Mouse (Mus musculus) stomach, postnatal 0 days (tissue): Measurements from ENCODE around the gene Kcnh2. TPM values are rescaled to one million over a fixed set of nuclear protein-coding genes. Genes with fewer than 3 reads are reported as not detected.

ENCODE experiments used
- ATAC-seq: fragments of 200-750 bp; cut with Nextera tagmentation; 2 replicates; pipeline ENCODE4 v1.8.0; 2017; ENCODE audit not compliant: low FRiP score, low TSS enrichment
- DNase-seq: peaks from one replicate; pipeline ENCODE4 v3.0.0-alpha.2; 2016; ENCODE audit warnings: low spot score
- H3K27ac ChIP-seq: fragments of 300-500 bp; sonication (generic); replicated peaks from 2 replicates; pipeline ENCODE4 v1.5.1; 2014; ENCODE audit warnings: mild to moderate bottlenecking, control low read depth
- H3K27me3 ChIP-seq: fragments of 300-500 bp; sonication (generic); 2 replicates; pipeline ENCODE4 v1.6.1; 2014; ENCODE audit warnings: low read length; ENCODE audit not compliant: control insufficient read depth, insufficient read depth
- H3K36me3 ChIP-seq: fragments of 300-500 bp; sonication (generic); 2 replicates; pipeline ENCODE4 v1.6.1; 2014; ENCODE audit warnings: low read length, mixed read lengths; ENCODE audit not compliant: control insufficient read depth, insufficient read depth
- H3K4me1 ChIP-seq: fragments of 300-500 bp; sonication (generic); replicated peaks from 2 replicates; pipeline ENCODE4 v1.6.1; 2014; ENCODE audit warnings: antibody characterized with exemption; ENCODE audit not compliant: control insufficient read depth, insufficient read depth
- H3K4me2 ChIP-seq: fragments of 300-500 bp; sonication (generic); replicated peaks from 2 replicates; pipeline ENCODE4 v1.6.1; 2014; ENCODE audit warnings: low read depth, mild to moderate bottlenecking, control low read depth, moderate library complexity
- H3K4me3 ChIP-seq: fragments of 300-500 bp; sonication (generic); 2 replicates; pipeline ENCODE4 v1.5.1; 2014; ENCODE audit warnings: low read depth, low read length, control low read depth
- H3K9ac ChIP-seq: fragments of 300-500 bp; sonication (generic); 2 replicates; pipeline ENCODE4 v1.6.1; 2014; ENCODE audit warnings: mild to moderate bottlenecking, low read length, control low read depth, mixed read lengths
- H3K9me3 ChIP-seq: fragments of 300-500 bp; sonication (generic); 2 replicates; pipeline ENCODE4 v1.6.1; 2016; ENCODE audit warnings: low read length; ENCODE audit not compliant: control insufficient read depth
- CTCF ChIP-seq: IDR thresholded peaks from 2 replicates; pipeline ENCODE4 v1.5.1; 2016; ENCODE audit warnings: antibody characterized with exemption, low read depth, mild to moderate bottlenecking, moderate library complexity
- EP300 ChIP-seq: optimal IDR thresholded peaks from 2 replicates; pipeline ENCODE3; 2016; ENCODE audit warnings: antibody characterized with exemption
- WGBS: fragments of 180-500 bp; shearing (Covaris S2); extraction: QIAGEN DNeasy Blood & Tissue Kit; methylation state at CpG from one replicate; pipeline ENCODE4 v1.1.7; 2014; 5-methylcytosine and 5-hydroxymethylcytosine counted together
- polyA plus RNA-seq: library from polyadenylated mRNA; unstranded; fragments of >200 nt; fragmentation: Nextera tagmentation; extraction: Ambion mirVana; gene quantifications from 2 replicates; pipeline ENCODE4 v1.2.1, GENCODE M21; 2015

Kcnh2 gene
- polyA plus RNA-seq, 1 experiment from 2014 or later = 3.7 TPM

GRCm38 (mm10) chr5:24392724-24393123, 41.3 kb upstream of the Kcnh2 start:
- ATAC-seq = peak; percentile 35
- Histone ChIP-seq H3K36me3 (no peaks in the 10 kb centered on the region), H3K4me3 (no peak overlapping the region), H3K4me1 (no peaks in the 10 kb centered on the region), H3K9ac (no peak overlapping the region), H3K9me3 (no peaks in the 10 kb centered on the region), H3K27me3 (no peaks in the 10 kb centered on the region; the same call in 1 of the 2 replicates), H3K4me2 (no peak overlapping the region), H3K27ac (no peak overlapping the region; the same call in 1 of the 2 replicates)
- TF ChIP-seq CTCF (no peak), EP300 (no peak)
- peak; percentile 61 for DNase-seq
- WGBS = 48% methylated on average over 7 of the region's 7 CpGs

- Histone ChIP-seq H3K36me3 (no peaks in the 10 kb centered on the region), H3K27me3 (no peaks in the 10 kb centered on the region; the same call in 1 of the 2 replicates), H3K9ac (no peak within 1 kb of the TSS), H3K4me1 (0 out of 2 replicates have a peak, but pooled peaks cover 3% of the 10 kb centered on the region), H3K27ac (peak within 1 kb of the TSS; percentile 70), H3K4me2 (0 out of 2 replicates have a peak within 1 kb of the TSS, but pooled peaks have one; percentile 14), H3K9me3 (no peaks in the 10 kb centered on the region), H3K4me3 (no peak within 1 kb of the TSS)
- WGBS = 85% methylated on average over 7 of the region's 7 CpGs
- no peak for TF ChIP-seq CTCF
- TF ChIP-seq EP300 = no peak
- ATAC-seq = no peak
- DNase-seq = no peak
Observed at GRCm38 (mm10) chr5:24391864-24392263, 40.5 kb upstream of the Kcnh2 start, which contains the start of gene Atg9b. TSS of gene Atg9b (minus strand) at chr5:24392143.

GRCm38 (mm10) chr5:24389658-24390020, 38.2 kb upstream of the Kcnh2 start:
- ATAC-seq (no peak), DNase-seq (no peak)
- TF ChIP-seq CTCF (no peak), EP300 (no peak)
- H3K4me3 ChIP-seq = no peak overlapping the region
- H3K27me3 ChIP-seq = no peaks in the 10 kb centered on the region; the same call in 1 of the 2 replicates
- H3K9me3 ChIP-seq = no peaks in the 10 kb centered on the region
- no peaks in the 10 kb centered on the region for H3K36me3 ChIP-seq
- WGBS = 81% methylated on average over 4 of the region's 4 CpGs
- H3K9ac ChIP-seq = no peak overlapping the region
- 0 out of 2 replicates have a peak, but pooled peaks cover 3% of the 10 kb centered on the region for H3K4me1 ChIP-seq
- H3K27ac ChIP-seq = no peak overlapping the region
- H3K4me2 ChIP-seq = no peak overlapping the region

- DNase-seq = no peak
- Histone ChIP-seq H3K9ac (no peak overlapping the region), H3K9me3 (no peaks in the 10 kb centered on the region), H3K36me3 (no peaks in the 10 kb centered on the region), H3K27ac (no peak overlapping the region), H3K27me3 (no peaks in the 10 kb centered on the region; the same call in 1 of the 2 replicates), H3K4me3 (no peak overlapping the region), H3K4me2 (no peak overlapping the region), H3K4me1 (0 out of 2 replicates have a peak, but pooled peaks cover 3% of the 10 kb centered on the region)
- TF ChIP-seq EP300 = no peak
- no peak for TF ChIP-seq CTCF
- no peak for ATAC-seq
- WGBS = 69% methylated on average over 6 of the region's 7 CpGs
Observed at GRCm38 (mm10) chr5:24389011-24389657, 37.7 kb upstream of the Kcnh2 start.

- Histone ChIP-seq H3K4me3 (peak overlapping the region; percentile 42), H3K4me2 (peak overlapping the region; percentile 91), H3K9ac (peak overlapping the region; percentile 57; the same call in 1 of the 2 replicates), H3K27ac (peak overlapping the region; percentile 30; the same call in 1 of the 2 replicates), H3K4me1 (0 out of 2 replicates have a peak, but pooled peaks cover 5% of the 10 kb centered on the region), H3K27me3 (no peaks in the 10 kb centered on the region; the same call in 1 of the 2 replicates), H3K36me3 (no peaks in the 10 kb centered on the region), H3K9me3 (no peaks in the 10 kb centered on the region)
- ATAC-seq (no peak), DNase-seq (no peak)
- TF ChIP-seq CTCF (no peak), EP300 (no peak)
- WGBS = 27% methylated on average over 26 of the region's 26 CpGs
Observed at GRCm38 (mm10) chr5:24388246-24388915, 37.0 kb upstream of the Kcnh2 start.
